Mouse (Mus musculus) kidney, postnatal 0 days (tissue): ENCODE data around the gene Rnase12. TPM values are rescaled to one million over a fixed set of nuclear protein-coding genes. Genes with fewer than 3 reads are reported as not detected.

Source experiments
- ATAC-seq: fragments of 200-750 bp; cut with Nextera tagmentation; replicated peaks from 2 replicates; pipeline ENCODE4 v1.8.0; 2017; ENCODE audit warnings: low read depth, moderate number of reproducible peaks, moderate TSS enrichment, moderate library complexity; ENCODE audit not compliant: low FRiP score
- DNase-seq: peaks from one replicate; pipeline ENCODE4 v3.0.0-alpha.2; 2016; ENCODE audit warnings: low spot score
- H3K27ac ChIP-seq: fragments of 300-500 bp; sonication (generic); 2 replicates; pipeline ENCODE4 v1.5.1; 2014; ENCODE audit warnings: mild to moderate bottlenecking
- H3K27me3 ChIP-seq: fragments of 300-500 bp; sonication (generic); 2 replicates; pipeline ENCODE4 v1.6.1; 2014; ENCODE audit warnings: low read length, mixed read lengths; ENCODE audit not compliant: insufficient read depth
- H3K36me3 ChIP-seq: fragments of 300-500 bp; sonication (generic); 2 replicates; pipeline ENCODE4 v1.6.1; 2014; ENCODE audit warnings: low read length, mixed read lengths; ENCODE audit not compliant: insufficient read depth
- H3K4me1 ChIP-seq: fragments of 300-500 bp; sonication (generic); replicated peaks from 2 replicates; pipeline ENCODE4 v1.6.1; 2014; ENCODE audit warnings: antibody characterized with exemption, low read length, mixed read lengths; ENCODE audit not compliant: insufficient read depth
- H3K4me2 ChIP-seq: fragments of 300-500 bp; sonication (generic); 2 replicates; pipeline ENCODE4 v1.6.1; 2014; ENCODE audit warnings: mild to moderate bottlenecking, low read length, moderate library complexity, mixed read lengths
- H3K4me3 ChIP-seq: fragments of 300-500 bp; sonication (generic); replicated peaks from 2 replicates; pipeline ENCODE4 v1.5.1; 2014; ENCODE audit warnings: low read depth, low read length
- H3K9ac ChIP-seq: fragments of 300-500 bp; sonication (generic); 2 replicates; pipeline ENCODE4 v1.6.1; 2014; ENCODE audit warnings: low read depth, low read length
- H3K9me3 ChIP-seq: fragments of 300-500 bp; sonication (generic); replicated peaks from 2 replicates; pipeline ENCODE4 v1.6.1; 2016; ENCODE audit warnings: low read length, inconsistent platforms, mixed read lengths
- CTCF ChIP-seq: IDR thresholded peaks from 2 replicates; pipeline ENCODE4 v1.5.1; 2016; ENCODE audit warnings: antibody characterized with exemption, low read depth, mild to moderate bottlenecking, moderate library complexity
- WGBS: fragments of 180-500 bp; shearing (Covaris S2); extraction: QIAGEN DNeasy Blood & Tissue Kit; methylation state at CpG from one replicate; pipeline ENCODE4 v1.1.7; 2014; 5-methylcytosine and 5-hydroxymethylcytosine counted together
- polyA plus RNA-seq: library from polyadenylated mRNA; unstranded; fragments of >200 nt; fragmentation: Nextera tagmentation; extraction: Ambion mirVana; gene quantifications from 2 replicates; pipeline ENCODE4 v1.2.1, GENCODE M21; 2015

Gene Rnase12
- polyA plus RNA-seq, result 10.3 and 11.1 TPM in 2 replicates

GRCm38 (mm10) chr14:51057401-51057831, at the start of gene Rnase12:
Gene Rnase12, minus strand, starts transcription at chr14:51057661.
- ATAC-seq (0 out of 2 replicates have a peak, but pooled peaks have one; percentile 38), DNase-seq (peak; percentile 60)
- TF ChIP-seq CTCF, result no peak
- Histone ChIP-seq H3K4me3 (0 out of 2 replicates have a peak within 1 kb of the TSS, but pooled peaks have one; percentile 7), H3K27me3 (no peaks in the 10 kb centered on the region), H3K4me1 (peaks cover 12% of the 10 kb centered on the region; the same call in 1 of the 2 replicates), H3K9me3 (no peaks in the 10 kb centered on the region), H3K36me3 (no peaks in the 10 kb centered on the region), H3K9ac (0 out of 2 replicates have a peak within 1 kb of the TSS, but pooled peaks have one; percentile 13), H3K27ac (peak within 1 kb of the TSS; percentile 36; the same call in 1 of the 2 replicates), H3K4me2 (peak within 1 kb of the TSS; percentile 34)
- 25% methylated on average over 9 of the region's 9 CpGs for WGBS

GRCm38 (mm10) chr14:51106449-51106967, 49.0 kb upstream of the Rnase12 start:
- DNase-seq, result no peak
- Histone ChIP-seq H3K9ac (no peak overlapping the region), H3K36me3 (no peaks in the 10 kb centered on the region), H3K27me3 (no peaks in the 10 kb centered on the region), H3K4me2 (no peak overlapping the region), H3K4me3 (no peak overlapping the region), H3K27ac (no peak overlapping the region), H3K9me3 (no peaks in the 10 kb centered on the region), H3K4me1 (no peaks in the 10 kb centered on the region)
- TF ChIP-seq CTCF, result no peak
- ATAC-seq, result no peak

GRCm38 (mm10) chr14:51104366-51104765, 46.9 kb upstream of the Rnase12 start:
- no peak overlapping the region for H3K4me3 ChIP-seq
- H3K36me3 ChIP-seq, result no peaks in the 10 kb centered on the region
- ATAC-seq (no peak), DNase-seq (no peak)
- no peaks in the 10 kb centered on the region for H3K4me1 ChIP-seq
- 93% methylated on average over 2 of the region's 2 CpGs for WGBS
- no peak overlapping the region for H3K9ac ChIP-seq
- TF ChIP-seq CTCF, result no peak
- H3K4me2 ChIP-seq, result no peak overlapping the region
- no peak overlapping the region for H3K27ac ChIP-seq
- H3K9me3 ChIP-seq, result no peaks in the 10 kb centered on the region
- H3K27me3 ChIP-seq, result no peaks in the 10 kb centered on the region

GRCm38 (mm10) chr14:51103217-51103616, 45.8 kb upstream of the Rnase12 start:
- 56% methylated on average over 3 of the region's 3 CpGs for WGBS
- 0 out of 2 replicates have a peak, but pooled peaks have one; percentile 17 for ATAC-seq

GRCm38 (mm10) chr14:51101284-51101683, 43.8 kb upstream of the Rnase12 start:
- DNase-seq, result no peak
- ATAC-seq, result no peak
- Histone ChIP-seq H3K4me3 (no peak overlapping the region), H3K9me3 (no peaks in the 10 kb centered on the region), H3K4me2 (no peak overlapping the region), H3K27me3 (no peaks in the 10 kb centered on the region), H3K27ac (no peak overlapping the region), H3K9ac (no peak overlapping the region), H3K36me3 (no peaks in the 10 kb centered on the region), H3K4me1 (no peaks in the 10 kb centered on the region)
- WGBS, result 75% methylated on average over 9 of the region's 9 CpGs
- no peak for TF ChIP-seq CTCF

More at GRCm38 (mm10) chr14:51103217-51103616, 45.8 kb upstream of the Rnase12 start:
- no peaks in the 10 kb centered on the region for H3K27me3 ChIP-seq
- H3K36me3 ChIP-seq, result no peaks in the 10 kb centered on the region
- H3K4me2 ChIP-seq, result no peak overlapping the region
- H3K4me3 ChIP-seq, result no peak overlapping the region
- H3K27ac ChIP-seq, result no peak overlapping the region
- H3K9ac ChIP-seq, result no peak overlapping the region
- peak; percentile 89 for TF ChIP-seq CTCF
- no peaks in the 10 kb centered on the region for H3K9me3 ChIP-seq
- H3K4me1 ChIP-seq, result no peaks in the 10 kb centered on the region
- peak; percentile 60 for DNase-seq

- ATAC-seq, result no peak
- Histone ChIP-seq H3K36me3 (no peaks in the 10 kb centered on the region), H3K4me1 (no peaks in the 10 kb centered on the region), H3K4me2 (no peak overlapping the region), H3K27ac (no peak overlapping the region), H3K9ac (no peak overlapping the region), H3K4me3 (no peak overlapping the region), H3K9me3 (no peaks in the 10 kb centered on the region), H3K27me3 (no peaks in the 10 kb centered on the region)
- 91% methylated on average over 11 of the region's 11 CpGs for WGBS
- no peak for DNase-seq
- no peak for TF ChIP-seq CTCF
Observed at GRCm38 (mm10) chr14:51098921-51099320, 41.5 kb upstream of the Rnase12 start.
